Mouse (Mus musculus) midbrain, embryonic 11.5 days (tissue): Measurements from ENCODE around the gene Psmd10. TPM values are rescaled to one million over a fixed set of nuclear protein-coding genes. Genes with fewer than 3 reads are reported as not detected.

Source experiments
- ATAC-seq: fragments of 200-750 bp; cut with Nextera tagmentation; 2 replicates; pipeline ENCODE4 v1.8.0; 2017; ENCODE audit warnings: moderate TSS enrichment, moderate library complexity; ENCODE audit not compliant: low FRiP score
- DNase-seq: peaks from one replicate; pipeline ENCODE4 v3.0.0; 2015; ENCODE audit warnings: low spot score; ENCODE audit errors: missing footprints
- H3K27ac ChIP-seq: fragments of 300-500 bp; sonication (generic); 2 replicates; pipeline ENCODE4 v1.5.1; 2014; ENCODE audit warnings: low read depth, low read length
- H3K27me3 ChIP-seq: fragments of 300-500 bp; sonication (generic); 2 replicates; pipeline ENCODE4 v1.6.1; 2014; ENCODE audit warnings: mild to moderate bottlenecking, low read length, moderate library complexity, mixed read lengths; ENCODE audit not compliant: control insufficient read depth, insufficient read depth
- H3K36me3 ChIP-seq: fragments of 300-500 bp; sonication (generic); 2 replicates; pipeline ENCODE4 v1.6.1; 2014; ENCODE audit warnings: mild to moderate bottlenecking, low read length, moderate library complexity, mixed read lengths; ENCODE audit not compliant: control insufficient read depth, insufficient read depth
- H3K4me1 ChIP-seq: fragments of 300-500 bp; sonication (generic); 2 replicates; pipeline ENCODE4 v1.6.1; 2014; ENCODE audit warnings: low read length; ENCODE audit not compliant: control insufficient read depth, insufficient read depth
- H3K4me2 ChIP-seq: fragments of 300-500 bp; sonication (generic); 2 replicates; pipeline ENCODE4 v1.6.1; 2014; ENCODE audit warnings: mild to moderate bottlenecking, moderate library complexity
- H3K4me3 ChIP-seq: fragments of 300-500 bp; sonication (generic); 2 replicates; pipeline ENCODE4 v1.5.1; 2014; ENCODE audit warnings: low read depth, low read length
- H3K9ac ChIP-seq: fragments of 300-500 bp; sonication (generic); 2 replicates; pipeline ENCODE4 v1.6.1; 2014; ENCODE audit warnings: low read length
- H3K9me3 ChIP-seq: fragments of 300-500 bp; sonication (generic); 2 replicates; pipeline ENCODE4 v1.6.1; 2016; ENCODE audit warnings: low read length; ENCODE audit not compliant: control insufficient read depth
- WGBS: fragments of 180-500 bp; shearing (Covaris S2); extraction: QIAGEN DNeasy Blood & Tissue Kit; methylation state at CpG from one replicate; pipeline ENCODE4 v1.1.7; 2014; 5-methylcytosine and 5-hydroxymethylcytosine counted together
- polyA plus RNA-seq: library from polyadenylated mRNA; unstranded; fragments of >200 nt; fragmentation: Nextera tagmentation; extraction: Ambion mirVana; gene quantifications from 2 replicates; pipeline ENCODE4 v1.2.1, GENCODE M21; 2014

Psmd10 gene
- polyA plus RNA-seq, result 52.0 and 54.5 TPM in 2 replicates

- ATAC-seq (peak; percentile 99), DNase-seq (peak; percentile 95)
- no peaks in the 10 kb centered on the region for H3K9me3 ChIP-seq
- H3K27me3 ChIP-seq, result peaks cover 20% of the 10 kb centered on the region
- H3K9ac ChIP-seq, result peak within 1 kb of the TSS; percentile 41; the same call in 1 of the 2 replicates
- H3K4me2 ChIP-seq, result peak within 1 kb of the TSS; percentile 45
- H3K4me3 ChIP-seq, result peak within 1 kb of the TSS; percentile 43
- no peak within 1 kb of the TSS for H3K27ac ChIP-seq
- 20% methylated on average over 23 of the region's 23 CpGs for WGBS
- no peaks in the 10 kb centered on the region for H3K4me1 ChIP-seq
- no peaks in the 10 kb centered on the region for H3K36me3 ChIP-seq
Measured at GRCm38 (mm10) chrX:140956272-140956940, at the start of gene Psmd10, which contains the start of gene Atg4a. Gene Psmd10 (minus strand): TSS chrX:140956728. Gene Atg4a (plus strand): TSS chrX:140956907.

DNA sequence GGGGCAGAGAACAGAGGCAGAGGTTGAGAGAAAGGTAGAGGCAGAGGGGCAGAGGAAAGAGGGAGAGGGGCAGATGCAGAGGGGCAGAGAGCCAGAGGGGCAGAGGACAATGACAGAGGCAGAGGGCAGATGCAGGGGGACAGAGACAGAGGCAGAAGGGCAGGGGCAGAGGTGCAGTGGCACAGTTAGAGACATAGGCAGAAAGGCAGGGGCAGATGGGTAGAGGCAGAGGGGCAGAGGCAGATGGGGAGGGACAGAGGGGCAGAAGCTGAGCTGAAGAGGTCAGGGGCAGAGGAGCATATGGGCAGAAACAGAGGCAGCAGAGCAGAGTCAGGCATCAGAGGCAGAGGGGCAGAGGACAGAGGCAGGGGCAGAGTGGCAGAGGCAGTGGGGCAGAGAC is 42.4 kb upstream of the Psmd10 start:
- Histone ChIP-seq H3K9ac (no peak overlapping the region), H3K27ac (no peak overlapping the region), H3K4me2 (no peak overlapping the region), H3K4me1 (no peaks in the 10 kb centered on the region), H3K9me3 (no peaks in the 10 kb centered on the region), H3K36me3 (no peaks in the 10 kb centered on the region), H3K4me3 (no peak overlapping the region), H3K27me3 (peaks cover 28% of the 10 kb centered on the region)
- ATAC-seq (peak; percentile 54), DNase-seq (no peak)

- ATAC-seq (no peak), DNase-seq (no peak)
- H3K9ac ChIP-seq, result no peak overlapping the region
- peaks cover 33% of the 10 kb centered on the region for H3K27me3 ChIP-seq
- no peaks in the 10 kb centered on the region for H3K36me3 ChIP-seq
- no peak overlapping the region for H3K4me3 ChIP-seq
- no peaks in the 10 kb centered on the region for H3K9me3 ChIP-seq
- 67% methylated on average over 1 of the region's 1 CpGs for WGBS
- no peaks in the 10 kb centered on the region for H3K4me1 ChIP-seq
- no peak overlapping the region for H3K27ac ChIP-seq
- H3K4me2 ChIP-seq, result no peak overlapping the region
Measured at GRCm38 (mm10) chrX:140997912-140998545, 41.5 kb upstream of the Psmd10 start.

DNA sequence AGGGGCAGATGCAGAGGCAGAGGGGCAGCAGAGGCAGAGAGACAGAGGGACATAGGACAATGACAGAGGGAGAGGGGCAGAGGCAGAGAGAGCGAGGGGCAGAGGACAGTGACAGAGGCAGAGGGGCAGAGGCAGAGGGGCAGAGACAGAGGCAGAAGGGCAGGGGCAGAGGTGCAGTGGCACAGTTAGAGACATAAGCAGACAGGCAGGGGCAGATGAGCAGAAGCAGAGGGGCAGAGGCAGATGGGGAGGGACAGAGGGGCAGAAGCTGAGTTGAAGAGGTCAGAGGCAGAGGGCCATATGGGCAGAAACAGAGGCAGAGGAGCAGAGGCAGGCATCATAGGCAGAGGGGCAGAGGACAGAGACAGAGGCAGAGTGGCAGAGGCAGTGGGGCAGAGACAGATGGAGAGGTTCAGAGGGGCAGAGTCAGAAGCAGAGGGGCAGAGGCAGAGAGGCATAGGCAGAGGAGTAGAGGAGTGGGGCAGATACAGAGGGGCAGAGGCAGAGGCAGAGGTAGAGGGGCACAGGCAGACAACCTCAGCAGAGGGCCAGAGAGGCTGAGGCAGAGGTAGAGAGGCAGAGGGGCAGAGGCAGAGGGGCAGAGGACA is 40.5 kb upstream of the Psmd10 start:
- DNase-seq (no peak), ATAC-seq (peak; percentile 77)
- Histone ChIP-seq H3K4me1 (no peaks in the 10 kb centered on the region), H3K4me3 (no peak overlapping the region), H3K27me3 (peaks cover 33% of the 10 kb centered on the region), H3K27ac (no peak overlapping the region), H3K36me3 (no peaks in the 10 kb centered on the region), H3K4me2 (no peak overlapping the region), H3K9me3 (no peaks in the 10 kb centered on the region), H3K9ac (no peak overlapping the region)
- 79% methylated on average over 1 of the region's 1 CpGs for WGBS

DNA sequence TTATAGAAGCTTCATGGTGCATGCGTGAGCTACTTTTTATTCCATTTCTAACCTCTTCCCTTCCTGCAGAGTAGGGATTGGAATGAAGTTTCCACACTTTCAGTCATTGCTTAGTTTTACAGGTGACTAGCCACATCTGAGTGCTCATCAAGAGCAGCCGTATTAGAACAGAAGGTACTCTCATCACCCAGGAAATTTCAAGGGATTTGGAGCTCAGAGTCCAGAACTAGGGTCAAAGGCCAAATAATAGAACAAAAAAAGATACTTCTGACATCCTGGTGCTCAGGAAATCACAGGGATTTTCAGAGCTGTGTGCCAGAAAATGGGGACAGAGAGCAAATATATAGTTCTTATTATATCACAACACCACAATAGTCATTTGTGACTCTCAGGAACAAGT is 28.7 kb upstream of the Psmd10 start:
- no peaks in the 10 kb centered on the region for H3K4me1 ChIP-seq
- H3K9me3 ChIP-seq, result no peaks in the 10 kb centered on the region
- H3K36me3 ChIP-seq, result no peaks in the 10 kb centered on the region
- no peak overlapping the region for H3K9ac ChIP-seq
- WGBS, result 86% methylated on average over 2 of the region's 2 CpGs
- no peak overlapping the region for H3K4me2 ChIP-seq
- no peak overlapping the region for H3K4me3 ChIP-seq
- H3K27ac ChIP-seq, result no peak overlapping the region
- ATAC-seq (no peak), DNase-seq (no peak)
- H3K27me3 ChIP-seq, result peaks cover 44% of the 10 kb centered on the region

DNA sequence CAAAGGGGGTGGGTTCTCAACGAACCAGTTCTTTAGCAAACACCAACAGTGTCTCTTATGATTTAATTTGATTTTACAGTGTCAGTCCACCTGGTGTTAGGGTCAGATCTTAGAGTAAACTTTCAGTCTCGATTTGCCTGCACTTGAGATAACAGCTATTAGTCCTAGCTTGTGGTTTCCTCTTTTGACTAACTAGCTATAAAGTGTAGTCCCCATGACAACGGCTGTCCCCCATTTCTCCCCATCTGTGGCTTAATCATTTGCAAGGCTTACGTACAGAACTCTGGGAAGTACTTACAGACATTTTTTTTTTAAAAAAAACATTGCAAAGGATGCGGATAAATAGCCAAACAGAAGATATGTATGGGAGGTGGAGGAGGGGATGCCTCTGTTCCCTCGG is 28.3 kb upstream of the Psmd10 start:
- Histone ChIP-seq H3K27me3 (peaks cover 45% of the 10 kb centered on the region), H3K4me2 (no peak overlapping the region), H3K4me1 (no peaks in the 10 kb centered on the region), H3K36me3 (no peaks in the 10 kb centered on the region), H3K9ac (no peak overlapping the region), H3K9me3 (no peaks in the 10 kb centered on the region), H3K27ac (no peak overlapping the region), H3K4me3 (no peak overlapping the region)
- no peak for ATAC-seq
- WGBS, result 80% methylated on average over 6 of the region's 6 CpGs
- DNase-seq, result no peak

GRCm38 (mm10) chrX:140983206-140983960 is 26.9 kb upstream of the Psmd10 start:
- WGBS, result 65% methylated on average over 6 of the region's 6 CpGs
- no peak overlapping the region for H3K4me3 ChIP-seq
- DNase-seq (no peak), ATAC-seq (no peak)
- H3K4me1 ChIP-seq, result no peaks in the 10 kb centered on the region
- H3K9ac ChIP-seq, result no peak overlapping the region
- H3K27ac ChIP-seq, result no peak overlapping the region
- H3K27me3 ChIP-seq, result peaks cover 52% of the 10 kb centered on the region
- no peaks in the 10 kb centered on the region for H3K36me3 ChIP-seq
- no peak overlapping the region for H3K4me2 ChIP-seq
- H3K9me3 ChIP-seq, result no peaks in the 10 kb centered on the region

DNA sequence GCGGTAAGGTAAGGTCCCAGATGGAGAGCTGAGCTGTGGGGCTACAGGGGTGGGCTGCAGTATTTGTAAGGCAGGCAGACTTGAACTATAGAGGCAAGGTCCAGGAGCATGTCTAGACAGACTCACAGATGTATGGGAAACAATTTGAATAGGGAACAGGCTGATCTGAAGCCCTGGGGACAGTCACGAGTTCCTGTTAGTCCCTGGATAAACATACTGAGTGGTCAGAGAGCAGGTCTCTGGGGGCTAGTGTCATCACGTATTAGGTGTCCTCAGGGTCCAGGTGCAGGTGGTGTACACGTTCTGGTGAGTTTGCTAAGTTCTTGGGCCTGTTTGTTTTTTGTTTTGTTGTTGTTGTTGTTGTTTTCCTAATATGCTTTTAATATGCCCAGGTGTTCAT is 23.6 kb upstream of the Psmd10 start:
- Histone ChIP-seq H3K9ac (no peak overlapping the region), H3K27ac (no peak overlapping the region), H3K27me3 (peaks cover 56% of the 10 kb centered on the region), H3K9me3 (no peaks in the 10 kb centered on the region), H3K4me1 (no peaks in the 10 kb centered on the region), H3K4me3 (no peak overlapping the region), H3K36me3 (no peaks in the 10 kb centered on the region), H3K4me2 (no peak overlapping the region)
- no peak for DNase-seq
- no peak for ATAC-seq
- whole genome bisulfite sequencing, result 76% methylated on average over 4 of the region's 4 CpGs

GRCm38 (mm10) chrX:140979546-140979945 is 23.0 kb upstream of the Psmd10 start:
- 78% methylated on average over 2 of the region's 2 CpGs for WGBS
- H3K9me3 ChIP-seq, result no peaks in the 10 kb centered on the region
- H3K27ac ChIP-seq, result no peak overlapping the region
- no peak overlapping the region for H3K4me3 ChIP-seq
- peaks cover 51% of the 10 kb centered on the region for H3K27me3 ChIP-seq
- no peaks in the 10 kb centered on the region for H3K4me1 ChIP-seq
- no peak overlapping the region for H3K4me2 ChIP-seq
- no peak overlapping the region for H3K9ac ChIP-seq
- no peak for DNase-seq
- H3K36me3 ChIP-seq, result no peaks in the 10 kb centered on the region
- no peak for ATAC-seq
